ENCODE assay signal across 22 mouse cellular contexts in genomic region chr10:75224154-75224553, GRCm38 (mm10). TPM values are rescaled to one million over a fixed set of nuclear protein-coding genes. Genes with fewer than 3 reads are reported as not detected.
DNase-seq lines count a peak whose midpoint lies in the region; ATAC-seq and TF ChIP-seq lines count a peak whose summit lies in the region.
"Had no signal": no experiment of that assay in that cellular context is flagged by ENCODE, and none has a peak within 500 bp of the region (broad histone marks: within the 10 kb centered on the region; RNA-seq: fewer than 3 reads in every experiment).

No protein-coding gene starts in this region.

- H3K27me3 ChIP-seq in heart, embryonic 15.5 days: no peaks in the 10 kb centered on the region
- H3K27me3 ChIP-seq in neural tube, embryonic 13.5 days: no peaks in the 10 kb centered on the region
- H3K27me3 ChIP-seq in small intestine, adult 2 months (ENCODE audit: control insufficient read depth, insufficient read depth, low read length): no peaks in the 10 kb centered on the region
- H3K27me3 ChIP-seq: embryonic facial prominence, embryonic 13.5 days; hindbrain, embryonic 15.5 days; liver, embryonic 12.5 days; midbrain, embryonic 13.5 days; Patski had no signal

- H3K9ac ChIP-seq in heart, embryonic 15.5 days: no peak overlapping the region
- H3K9ac ChIP-seq in neural tube, embryonic 13.5 days: no peak overlapping the region
- H3K9ac ChIP-seq: embryonic facial prominence, embryonic 13.5 days; forebrain, postnatal 0 days; hindbrain, embryonic 15.5 days; liver, embryonic 12.5 days; midbrain, embryonic 13.5 days had no signal

- TF ChIP-seq POLR2A in small intestine, adult 2 months (IDR thresholded peaks at IDR 0.05; ENCODE audit: low read depth, low read length): no peak

- no peaks in the 10 kb centered on the region for H3K9me3 ChIP-seq in heart, embryonic 15.5 days (replicated peaks)
- H3K9me3 ChIP-seq in neural tube, embryonic 13.5 days: no peaks in the 10 kb centered on the region
- H3K9me3 ChIP-seq: embryonic facial prominence, embryonic 13.5 days; hindbrain, embryonic 15.5 days; liver, embryonic 12.5 days; midbrain, embryonic 13.5 days had no signal

- intact Hi-C loops in heart, postnatal 10 days (cut with DNase I): no loop called here

- WGBS in heart, embryonic 15.5 days: 44% methylated on average over 3 of the region's 3 CpGs
- 72% methylated on average over 3 of the region's 3 CpGs for WGBS in neural tube, embryonic 13.5 days
- 68% methylated on average over 3 of the region's 3 CpGs for WGBS in small intestine, adult 2 months

- peak overlapping the region; percentile 46 for H3K27ac ChIP-seq in heart, embryonic 15.5 days
- 0 out of 2 replicates have a peak overlapping the region, but pooled peaks have one; percentile 9 for H3K27ac ChIP-seq in neural tube, embryonic 13.5 days (replicated peaks)
- peak overlapping the region; percentile 14 for H3K27ac ChIP-seq in small intestine, adult 2 months (ENCODE audit: insufficient read depth, low read depth, low read length)
- H3K27ac ChIP-seq: embryonic facial prominence, embryonic 13.5 days; hindbrain, embryonic 15.5 days; kidney, postnatal 0 days; layer of hippocampus, adult 2 months; liver, embryonic 12.5 days; midbrain, embryonic 13.5 days had no signal

- H3K36me3 ChIP-seq in heart, embryonic 15.5 days: no peaks in the 10 kb centered on the region
- no peaks in the 10 kb centered on the region for H3K36me3 ChIP-seq in neural tube, embryonic 13.5 days
- no peaks in the 10 kb centered on the region for H3K36me3 ChIP-seq in small intestine, adult 2 months (ENCODE audit: control insufficient read depth, insufficient read depth, low read length)
- H3K36me3 ChIP-seq: hindbrain, embryonic 15.5 days; midbrain, embryonic 13.5 days had no signal

- DNase-seq in CD4-positive, CD25-positive, alpha-beta regulatory T cell, adult 2 months (ENCODE audit: low read depth, low spot score): peak; percentile 11
- DNase-seq in heart, postnatal 10 days: no peak
- no peak for DNase-seq in neural tube, embryonic 10.5 days (ENCODE audit: extremely low spot score, low spot score)
- DNase-seq in cerebellum, adult 9-11 months: no peak
- DNase-seq: cerebellum, adult 8-10 months; forebrain, postnatal 0 days; kidney, adult 11 months; right cerebral cortex, postnatal 4 days; thymus, postnatal 36 days had no signal

- peaks cover 40% of the 10 kb centered on the region for H3K4me1 ChIP-seq in heart, embryonic 15.5 days (replicated peaks)
- peaks cover 29% of the 10 kb centered on the region for H3K4me1 ChIP-seq in neural tube, embryonic 13.5 days (replicated peaks)
- peaks cover 26% of the 10 kb centered on the region for H3K4me1 ChIP-seq in small intestine, adult 2 months (ENCODE audit: control insufficient read depth, insufficient read depth, insufficient read length, low read length)

- H3K4me2 ChIP-seq in heart, embryonic 15.5 days: no peak overlapping the region
- no peak overlapping the region for H3K4me2 ChIP-seq in neural tube, embryonic 13.5 days
- H3K4me2 ChIP-seq: embryonic facial prominence, embryonic 13.5 days; hindbrain, embryonic 15.5 days; liver, embryonic 12.5 days; midbrain, embryonic 13.5 days had no signal

- no peak overlapping the region for H3K4me3 ChIP-seq in heart, embryonic 15.5 days
- H3K4me3 ChIP-seq in neural tube, embryonic 13.5 days: no peak overlapping the region
- H3K4me3 ChIP-seq in small intestine, adult 2 months (ENCODE audit: low read depth, low read length): no peak overlapping the region
- H3K4me3 ChIP-seq: embryonic facial prominence, embryonic 13.5 days; hindbrain, embryonic 15.5 days; layer of hippocampus, adult 2 months; liver, embryonic 12.5 days; midbrain, embryonic 13.5 days had no signal

- no peak for TF ChIP-seq CTCF in small intestine, adult 2 months (IDR thresholded peaks at IDR 0.05; ENCODE audit: extremely low read depth, insufficient read length, insufficient replicate concordance, low read depth, low read length)

- no peak for ATAC-seq in CD4-positive, CD25-positive, alpha-beta regulatory T cell, adult 4 months
- ATAC-seq in heart, embryonic 15.5 days (replicated peaks; ENCODE audit: insufficient number of reproducible peaks, insufficient read depth, low FRiP score, low read depth): no peak
- no peak for ATAC-seq in neural tube, embryonic 13.5 days (ENCODE audit: low read depth)
- ATAC-seq: activated CD4-positive, CD25-positive, alpha-beta regulatory T cell, adult 4 months; forebrain, postnatal 0 days; liver, embryonic 12.5 days; lung, postnatal 0 days; midbrain, embryonic 13.5 days had no signal

RNA-seq across cellular contexts. Expression of gene Specc1l, which starts 12.3 kb away (rescaled TPM):
- 10 to 100 TPM; 12.0 to 19.5 TPM for polyA plus RNA-seq in CD4-positive, CD25-positive, alpha-beta regulatory T cell, adult 4 months (2017; shearing (Covaris generic))
- polyA plus RNA-seq in heart, embryonic 15.5 days (2015; fragmentation: Nextera tagmentation; extraction: Ambion mirVana): 19.4 and 24.3 TPM in 2 replicates
- total RNA-seq in heart, postnatal 10 days (2021): 10 to 100 TPM; 36.9 to 49.4 TPM
- polyA plus RNA-seq in neural tube, embryonic 13.5 days (2015; fragmentation: Nextera tagmentation; extraction: Ambion mirVana): 28.3 and 33.6 TPM in 2 replicates
- polyA plus RNA-seq in small intestine, adult 2 months (2012; rRNA removed): 16.2 and 48.2 TPM in 2 replicates
